Mouse (Mus musculus) forebrain, embryonic 13.5 days (tissue): ENCODE results near the gene Hist1h2af. TPM values are rescaled to one million over a fixed set of nuclear protein-coding genes. Genes with fewer than 3 reads are reported as not detected.
"Not testable (repeated sequence)": the region's sequence is repeated elsewhere in the genome, so short reads cannot be mapped to it uniquely, and the experiment has no call there.

Source experiments
- ATAC-seq: fragments of 200-750 bp; cut with Nextera tagmentation; 2 replicates; pipeline ENCODE4 v1.8.0; 2017
- H3K27ac ChIP-seq: fragments of 300-500 bp; sonication (generic); 2 replicates; pipeline ENCODE4 v1.5.1; 2015; ENCODE audit warnings: inconsistent platforms, mild to moderate bottlenecking, moderate library complexity
- H3K27me3 ChIP-seq: fragments of 300-500 bp; sonication (generic); 2 replicates; pipeline ENCODE4 v1.6.1; 2015; ENCODE audit warnings: mild to moderate bottlenecking, inconsistent platforms
- H3K36me3 ChIP-seq: fragments of 300-500 bp; sonication (generic); 2 replicates; pipeline ENCODE4 v1.6.1; 2015; ENCODE audit warnings: mild to moderate bottlenecking, inconsistent platforms; ENCODE audit not compliant: poor library complexity, severe bottlenecking
- H3K4me1 ChIP-seq: fragments of 300-500 bp; sonication (generic); 2 replicates; pipeline ENCODE4 v1.6.1; 2015; ENCODE audit warnings: inconsistent platforms
- H3K4me2 ChIP-seq: fragments of 300-500 bp; sonication (generic); 2 replicates; pipeline ENCODE4 v1.6.1; 2015; ENCODE audit warnings: inconsistent platforms, mild to moderate bottlenecking, moderate library complexity
- H3K4me3 ChIP-seq: fragments of 300-500 bp; sonication (generic); 2 replicates; pipeline ENCODE4 v1.5.1; 2015; ENCODE audit warnings: mild to moderate bottlenecking, inconsistent platforms
- H3K9ac ChIP-seq: fragments of 300-500 bp; sonication (generic); 2 replicates; pipeline ENCODE4 v1.6.1; 2015; ENCODE audit warnings: mild to moderate bottlenecking, inconsistent platforms
- H3K9me3 ChIP-seq: fragments of 300-500 bp; sonication (generic); replicated peaks from 2 replicates; pipeline ENCODE4 v1.6.1; 2016; ENCODE audit warnings: inconsistent platforms
- WGBS: fragments of 180-500 bp; shearing (Covaris S2); methylation state at CpG from one replicate; pipeline ENCODE4 v1.1.7; 2015; 5-methylcytosine and 5-hydroxymethylcytosine counted together
- polyA plus RNA-seq: library from polyadenylated mRNA; unstranded; fragments of >200 nt; fragmentation: Nextera tagmentation; extraction: Ambion mirVana; gene quantifications from 2 replicates; pipeline ENCODE4 v1.2.1, GENCODE M21; 2015

The Hist1h2af gene
- polyA plus RNA-seq, 1 experiment from 2014 or later = 10.0 TPM

DNA sequence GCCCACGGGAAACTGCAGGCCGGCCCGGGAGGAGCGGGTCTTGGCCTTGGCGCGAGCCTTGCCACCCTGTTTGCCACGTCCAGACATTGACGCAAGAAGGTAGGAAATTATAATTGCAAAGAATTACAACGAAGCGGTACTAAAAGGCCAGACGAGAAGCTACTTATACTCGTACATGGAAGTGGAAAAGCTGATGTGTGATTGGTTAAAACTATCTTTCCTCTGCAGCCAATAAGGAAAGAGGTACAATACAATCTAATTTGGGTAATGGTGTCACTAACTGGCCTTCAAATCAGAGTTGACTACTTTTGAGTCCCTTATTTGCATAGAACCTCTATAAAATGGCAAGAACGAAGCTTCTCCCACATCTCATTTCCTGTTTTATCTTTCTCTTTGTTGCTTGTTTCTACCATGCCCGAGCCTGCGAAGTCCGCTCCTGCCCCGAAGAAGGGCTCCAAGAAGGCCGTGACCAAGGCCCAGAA is 37.4 kb downstream of the Hist1h2af start, which contains the start of the genes Hist1h2ae and Hist1h2bg:
Gene Hist1h2ae (minus strand): TSS at position 199 of the 482 bp plus-strand sequence.
Gene Hist1h2bg (plus strand): TSS at position 375 of the 482 bp plus-strand sequence.
- peaks cover 23% of the 10 kb centered on the region for H3K4me1 ChIP-seq
- H3K4me2 ChIP-seq = peak within 1 kb of the TSS; percentile 75
- H3K27me3 ChIP-seq = no peaks in the 10 kb centered on the region
- peak within 1 kb of the TSS; percentile 86 for H3K9ac ChIP-seq
- WGBS = under 1% methylated on average over 18 of the region's 18 CpGs
- no peaks in the 10 kb centered on the region for H3K9me3 ChIP-seq
- H3K36me3 ChIP-seq = no peaks in the 10 kb centered on the region
- peak within 1 kb of the TSS; percentile 97 for H3K27ac ChIP-seq
- ATAC-seq = peak; percentile 90
- peak within 1 kb of the TSS; percentile 51 for H3K4me3 ChIP-seq

DNA sequence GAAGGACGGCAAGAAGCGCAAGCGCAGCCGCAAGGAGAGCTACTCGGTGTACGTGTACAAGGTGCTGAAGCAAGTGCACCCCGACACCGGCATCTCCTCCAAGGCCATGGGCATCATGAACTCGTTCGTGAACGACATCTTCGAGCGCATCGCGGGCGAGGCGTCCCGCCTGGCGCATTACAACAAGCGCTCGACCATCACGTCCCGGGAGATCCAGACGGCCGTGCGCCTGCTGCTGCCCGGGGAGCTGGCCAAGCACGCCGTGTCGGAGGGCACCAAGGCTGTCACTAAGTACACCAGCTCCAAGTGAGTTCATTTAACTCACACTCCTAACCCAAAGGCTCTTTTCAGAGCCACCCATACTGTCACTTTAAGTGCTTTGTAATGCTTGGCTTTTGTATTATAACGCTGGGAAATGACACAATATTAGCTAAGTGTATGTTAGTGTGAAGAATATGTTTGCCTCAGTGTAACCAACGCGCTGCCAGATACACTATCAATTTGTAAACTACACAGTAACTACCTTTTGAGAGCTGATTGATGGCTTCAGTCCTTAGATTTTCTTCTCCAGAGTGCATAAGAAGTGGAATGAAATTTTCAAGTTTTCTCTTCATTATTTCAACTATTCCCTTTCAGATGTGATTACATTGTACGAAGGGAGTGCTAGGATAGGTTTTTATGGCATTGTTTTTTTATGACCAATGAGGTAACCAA is 38.0 kb downstream of the Hist1h2af start:
- Histone ChIP-seq H3K4me3 (peak overlapping the region; percentile 51), H3K4me1 (peaks cover 29% of the 10 kb centered on the region), H3K9ac (peak overlapping the region; percentile 86), H3K4me2 (peak overlapping the region; percentile 75), H3K27ac (peak overlapping the region; percentile 97)
- not testable (repeated sequence) for H3K27me3 ChIP-seq, H3K36me3 ChIP-seq, H3K9me3 ChIP-seq, ATAC-seq
- WGBS = under 1% methylated on average over 12 of the region's 34 CpGs

DNA sequence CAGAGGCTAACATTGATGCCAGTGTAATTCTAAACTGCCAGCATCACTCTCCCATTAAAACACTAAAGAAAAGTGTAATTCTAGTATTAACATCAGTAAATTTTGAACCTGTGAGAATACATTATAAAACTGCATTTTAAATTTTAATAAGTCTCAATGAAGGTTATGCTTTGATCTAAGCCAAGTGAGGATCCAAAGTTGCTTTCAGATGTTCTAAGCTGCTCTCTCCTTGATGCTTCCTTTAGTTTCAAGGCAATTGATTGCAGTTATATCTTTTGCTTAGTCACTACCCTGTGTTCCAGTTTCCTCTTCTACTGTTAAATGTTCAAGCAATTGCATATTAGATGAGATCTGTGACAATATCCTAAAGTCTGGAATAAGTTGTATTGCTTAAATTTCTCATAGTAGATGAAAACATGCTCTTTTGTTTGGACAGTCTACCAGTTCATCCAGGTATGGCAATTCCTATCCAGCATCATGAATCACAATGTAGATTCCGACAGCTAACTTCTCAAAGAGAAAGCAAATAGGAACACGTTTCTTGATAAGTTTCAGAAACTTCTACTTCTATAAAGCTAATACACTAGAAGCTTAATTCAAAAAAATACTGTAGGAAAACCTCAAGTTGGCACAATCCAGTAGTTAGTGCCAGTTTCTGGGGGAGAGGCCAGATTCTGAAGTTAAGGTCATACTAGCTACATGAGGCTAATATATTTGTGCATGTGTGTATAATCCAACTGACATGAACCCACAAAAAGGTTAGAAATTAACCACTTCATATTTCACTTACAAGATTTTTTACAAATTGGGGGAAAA is 38.7 kb downstream of the Hist1h2af start:
- H3K36me3 ChIP-seq = no peaks in the 10 kb centered on the region
- no peaks in the 10 kb centered on the region for H3K9me3 ChIP-seq
- H3K9ac ChIP-seq = peak overlapping the region; percentile 86
- H3K4me3 ChIP-seq = peak overlapping the region; percentile 51
- no peak for ATAC-seq
- peaks cover 37% of the 10 kb centered on the region for H3K4me1 ChIP-seq
- H3K27ac ChIP-seq = peak overlapping the region; percentile 97
- peak overlapping the region; percentile 75 for H3K4me2 ChIP-seq
- H3K27me3 ChIP-seq = no peaks in the 10 kb centered on the region
- 36% methylated on average over 2 of the region's 2 CpGs for WGBS

DNA sequence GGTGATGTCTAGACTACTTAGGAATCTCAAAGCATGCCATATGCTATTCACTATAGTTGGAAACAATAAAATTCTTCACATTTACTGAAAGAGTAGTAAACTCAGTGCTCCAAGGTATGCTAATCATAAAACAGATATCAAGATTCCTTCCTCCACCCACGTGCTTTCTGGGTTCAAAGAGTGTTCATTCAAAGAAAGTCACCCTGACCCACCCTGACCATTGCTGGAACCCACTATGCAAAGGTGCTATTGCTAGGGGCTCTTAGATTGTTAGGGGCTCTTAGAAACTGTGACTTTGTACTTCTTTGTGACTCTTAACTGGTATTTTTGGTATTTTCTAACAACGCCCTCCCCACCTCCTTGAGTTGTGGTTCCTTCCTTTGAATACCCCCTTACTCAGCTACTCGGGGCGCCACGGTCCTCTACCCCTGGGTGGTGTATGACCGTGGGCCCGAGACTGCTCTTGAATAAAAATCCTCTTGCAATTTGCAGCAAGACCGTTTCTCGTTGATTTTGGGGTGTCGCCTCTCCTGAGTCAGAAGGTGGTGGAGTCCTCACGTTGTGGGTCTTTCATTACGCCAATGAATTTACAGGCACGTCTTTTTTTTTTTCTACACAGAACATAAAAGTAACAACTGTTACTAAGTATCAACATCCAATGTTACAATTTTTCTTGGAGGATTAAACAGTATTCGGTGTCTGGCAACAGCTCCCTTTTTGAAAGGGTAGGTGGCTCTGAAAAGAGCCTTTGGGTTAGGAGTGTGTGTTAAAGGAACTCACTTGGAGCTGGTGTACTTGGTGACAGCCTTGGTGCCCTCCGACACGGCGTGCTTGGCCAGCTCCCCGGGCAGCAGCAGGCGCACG is 39.6 kb downstream of the Hist1h2af start:
- H3K27ac ChIP-seq = peak overlapping the region; percentile 97
- H3K9me3 ChIP-seq, H3K36me3 ChIP-seq, H3K27me3 ChIP-seq, ATAC-seq: not testable (repeated sequence)
- peak overlapping the region; percentile 86 for H3K9ac ChIP-seq
- H3K4me2 ChIP-seq = peak overlapping the region; percentile 75
- H3K4me1 ChIP-seq = peaks cover 37% of the 10 kb centered on the region
- H3K4me3 ChIP-seq = peak overlapping the region; percentile 51
- WGBS = 8% methylated on average over 20 of the region's 20 CpGs

DNA sequence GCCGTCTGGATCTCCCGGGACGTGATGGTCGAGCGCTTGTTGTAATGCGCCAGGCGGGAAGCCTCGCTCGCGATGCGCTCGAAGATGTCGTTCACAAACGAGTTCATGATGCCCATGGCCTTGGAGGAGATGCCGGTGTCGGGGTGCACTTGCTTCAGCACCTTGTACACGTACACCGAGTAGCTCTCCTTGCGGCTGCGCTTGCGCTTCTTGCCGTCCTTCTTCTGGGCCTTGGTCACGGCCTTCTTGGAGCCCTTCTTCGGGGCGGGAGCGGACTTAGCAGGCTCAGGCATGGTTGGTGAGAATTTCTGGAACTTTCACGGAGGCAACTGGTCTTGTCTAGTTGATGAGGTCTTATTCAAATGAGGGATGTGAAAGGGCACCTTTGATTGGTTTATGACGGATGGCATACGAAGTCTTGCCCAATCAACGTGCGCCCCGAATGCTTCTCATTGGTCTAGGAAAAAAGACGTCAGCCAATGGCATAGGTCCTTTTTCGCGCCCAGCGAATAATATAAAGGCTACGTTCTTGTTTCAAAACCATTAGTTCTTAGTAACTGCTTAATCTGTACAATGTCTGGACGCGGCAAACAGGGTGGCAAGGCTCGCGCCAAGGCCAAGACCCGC is 40.3 kb downstream of the Hist1h2af start, which contains the start of the genes Hist1h2bf and Hist1h2ad:
Gene Hist1h2bf (minus strand): TSS at position 299 of the 627 bp plus-strand sequence.
Gene Hist1h2ad (plus strand): TSS at position 484 of the 627 bp plus-strand sequence.
- ATAC-seq = peak; percentile 93
- under 1% methylated on average over 25 of the region's 42 CpGs for WGBS
- H3K36me3 ChIP-seq, H3K9me3 ChIP-seq, H3K27me3 ChIP-seq: not testable (repeated sequence)
- Histone ChIP-seq H3K9ac (peak within 1 kb of the TSS; percentile 86), H3K27ac (peak within 1 kb of the TSS; percentile 97), H3K4me1 (peaks cover 37% of the 10 kb centered on the region), H3K4me2 (peak within 1 kb of the TSS; percentile 75), H3K4me3 (peak within 1 kb of the TSS; percentile 51)

DNA sequence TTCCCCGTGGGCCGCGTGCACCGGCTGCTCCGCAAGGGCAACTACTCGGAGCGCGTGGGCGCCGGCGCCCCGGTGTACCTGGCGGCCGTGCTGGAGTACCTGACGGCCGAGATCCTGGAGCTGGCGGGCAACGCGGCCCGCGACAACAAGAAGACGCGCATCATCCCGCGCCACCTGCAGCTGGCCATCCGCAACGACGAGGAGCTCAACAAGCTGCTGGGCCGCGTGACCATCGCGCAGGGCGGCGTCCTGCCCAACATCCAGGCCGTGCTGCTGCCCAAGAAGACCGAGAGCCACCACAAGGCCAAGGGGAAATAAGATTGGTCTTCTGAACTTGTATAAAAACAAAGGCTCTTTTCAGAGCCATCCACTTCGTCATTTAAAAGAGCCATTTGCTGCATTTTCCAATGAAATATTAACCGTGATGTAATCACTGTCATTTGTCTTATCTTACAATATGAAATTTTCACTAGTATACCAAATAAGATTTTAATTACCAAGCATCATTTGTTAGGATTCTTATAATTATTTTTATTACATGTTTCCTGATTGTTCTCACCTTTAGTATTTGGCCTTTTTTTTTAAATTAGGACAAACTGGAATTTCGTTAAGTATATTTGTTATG is 41.0 kb downstream of the Hist1h2af start:
- Histone ChIP-seq H3K4me3 (peak overlapping the region; percentile 51), H3K4me1 (peaks cover 37% of the 10 kb centered on the region), H3K27ac (peak overlapping the region; percentile 97), H3K4me2 (peak overlapping the region; percentile 75), H3K9ac (peak overlapping the region; percentile 65)
- not testable (repeated sequence) for ATAC-seq, H3K36me3 ChIP-seq, H3K27me3 ChIP-seq, H3K9me3 ChIP-seq
- 0% methylated on average over 12 of the region's 39 CpGs for WGBS

DNA sequence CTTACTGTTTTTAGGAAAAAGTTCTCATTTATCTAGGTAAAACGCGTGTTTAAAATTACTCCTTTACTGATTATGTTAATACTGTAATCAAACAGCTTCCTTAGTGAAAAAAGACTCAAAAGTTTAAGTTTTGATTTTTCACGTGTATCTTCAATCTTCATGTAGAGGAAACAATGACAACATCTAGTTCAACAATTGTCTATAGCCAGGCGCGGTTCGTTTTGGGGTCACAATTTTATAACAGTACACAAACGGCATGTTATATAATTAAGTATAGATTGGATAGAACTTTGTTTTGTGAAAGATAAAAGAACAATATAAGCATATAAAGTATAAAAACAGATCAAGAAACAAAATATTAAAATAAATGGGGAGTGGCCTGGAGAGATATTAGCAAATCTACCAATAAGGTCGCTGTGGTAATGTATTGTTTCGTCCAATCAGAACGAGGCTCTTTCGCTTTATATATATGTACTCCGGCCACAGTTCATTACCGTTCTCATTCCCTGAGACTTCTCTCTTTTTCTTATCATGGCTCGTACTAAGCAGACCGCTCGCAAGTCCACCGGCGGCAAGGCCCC is 41.7 kb downstream of the Hist1h2af start, which contains the start of gene Hist1h3d:
Gene Hist1h3d (plus strand): TSS at position 493 of the 581 bp plus-strand sequence.
- Histone ChIP-seq H3K4me1 (peaks cover 33% of the 10 kb centered on the region), H3K27me3 (no peaks in the 10 kb centered on the region), H3K9me3 (no peaks in the 10 kb centered on the region), H3K4me2 (peak within 1 kb of the TSS; percentile 74), H3K27ac (peak within 1 kb of the TSS; percentile 91), H3K4me3 (peak within 1 kb of the TSS; percentile 48), H3K36me3 (no peaks in the 10 kb centered on the region), H3K9ac (peak within 1 kb of the TSS; percentile 82)
- WGBS = under 1% methylated on average over 17 of the region's 18 CpGs
- ATAC-seq = peak; percentile 59

DNA sequence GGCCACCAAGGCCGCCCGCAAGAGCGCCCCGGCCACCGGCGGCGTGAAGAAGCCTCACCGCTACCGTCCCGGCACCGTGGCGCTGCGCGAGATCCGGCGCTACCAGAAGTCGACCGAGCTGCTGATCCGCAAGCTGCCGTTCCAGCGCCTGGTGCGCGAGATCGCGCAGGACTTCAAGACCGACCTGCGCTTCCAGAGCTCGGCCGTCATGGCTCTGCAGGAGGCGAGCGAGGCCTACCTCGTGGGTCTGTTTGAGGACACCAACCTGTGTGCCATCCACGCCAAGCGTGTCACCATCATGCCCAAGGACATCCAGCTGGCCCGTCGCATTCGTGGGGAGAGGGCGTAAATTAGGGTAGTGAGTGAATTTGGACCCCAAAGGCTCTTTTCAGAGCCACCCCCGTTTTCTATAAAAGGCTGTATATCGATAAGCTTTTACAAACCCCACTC is 42.2 kb downstream of the Hist1h2af start:
- Histone ChIP-seq H3K27ac (peak overlapping the region; percentile 91), H3K9ac (peak overlapping the region; percentile 82), H3K4me3 (peak overlapping the region; percentile 48), H3K4me1 (peaks cover 32% of the 10 kb centered on the region), H3K4me2 (peak overlapping the region; percentile 74)
- 0% methylated on average over 9 of the region's 40 CpGs for WGBS
- not testable (repeated sequence) for H3K36me3 ChIP-seq, H3K9me3 ChIP-seq, H3K27me3 ChIP-seq, ATAC-seq

DNA sequence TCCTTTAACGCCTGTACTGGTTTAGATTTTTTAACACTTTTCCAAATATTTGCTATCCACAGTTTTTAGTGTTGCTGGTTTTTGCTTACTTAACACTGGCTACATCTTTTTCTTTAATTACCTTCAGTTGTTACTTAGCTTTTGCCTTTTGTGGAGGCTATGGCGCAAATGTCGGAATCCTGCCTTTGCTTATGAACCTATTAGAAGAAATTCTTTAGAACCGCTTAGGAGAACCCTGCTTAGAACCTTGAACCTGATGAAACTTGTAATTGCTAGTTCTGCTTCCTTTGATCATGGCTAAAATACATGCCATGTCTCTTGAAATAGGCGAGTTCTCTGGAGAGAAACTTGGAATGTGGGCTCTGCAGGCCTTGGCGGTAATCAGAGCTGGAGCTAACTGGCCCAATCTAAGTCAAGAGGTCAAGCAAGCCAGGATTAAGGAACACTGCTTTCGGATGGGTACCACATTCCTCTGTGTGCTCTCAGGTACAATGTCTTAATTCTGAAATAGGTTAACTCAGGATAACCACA is 42.7 kb downstream of the Hist1h2af start:
- ATAC-seq = no peak
- 2% methylated on average over 7 of the region's 7 CpGs for WGBS

More for the DNA sequence above, 42.7 kb downstream of the Hist1h2af start:
- no peaks in the 10 kb centered on the region for H3K36me3 ChIP-seq
- H3K4me2 ChIP-seq = peak overlapping the region; percentile 74
- H3K4me1 ChIP-seq = peaks cover 32% of the 10 kb centered on the region
- H3K9ac ChIP-seq = peak overlapping the region; percentile 82
- no peaks in the 10 kb centered on the region for H3K27me3 ChIP-seq
- no peaks in the 10 kb centered on the region for H3K9me3 ChIP-seq
- H3K27ac ChIP-seq = peak overlapping the region; percentile 91
- peak overlapping the region; percentile 48 for H3K4me3 ChIP-seq
